8 mouse cellular contexts compared by ENCODE assay signal in the genomic region with DNA sequence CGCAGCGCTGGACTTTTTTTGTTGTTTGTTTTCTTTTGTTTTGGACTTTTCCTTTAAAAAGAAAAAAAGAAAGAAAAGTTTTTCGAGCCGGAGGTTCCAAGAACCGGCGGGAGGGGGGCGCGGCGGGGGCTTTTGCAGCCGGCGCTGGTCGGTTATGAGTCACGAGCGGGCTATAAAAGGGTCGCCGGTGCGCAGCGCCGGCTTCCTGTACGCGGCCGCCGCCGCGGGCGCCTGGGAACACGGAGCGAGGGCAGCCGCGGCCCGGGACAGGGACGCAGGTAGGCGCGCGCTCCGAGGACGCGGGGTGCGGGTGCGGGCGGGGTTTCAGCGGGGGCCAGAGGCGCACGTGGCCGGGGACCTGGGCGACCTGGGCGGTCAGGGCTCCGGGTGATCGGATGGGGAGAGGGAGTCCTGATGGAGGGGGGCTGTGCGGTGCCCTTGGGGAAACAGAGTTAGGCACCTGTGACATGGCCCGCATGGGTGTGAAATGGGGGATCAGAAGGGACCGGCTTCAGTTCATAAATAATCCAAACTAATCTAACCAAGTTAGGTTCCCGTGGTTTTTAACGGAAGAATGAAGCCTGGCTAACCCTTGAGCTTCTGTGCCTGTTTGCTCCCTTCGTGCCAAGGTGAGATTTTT. TPM values are rescaled to one million over a fixed set of nuclear protein-coding genes. Genes with fewer than 3 reads are reported as not detected.
DNase-seq lines count a peak whose midpoint lies in the region; ATAC-seq and TF ChIP-seq lines count a peak whose summit lies in the region.

No protein-coding gene starts in this region.

- H3K4me3 ChIP-seq in C2C12 (ENCODE audit: insufficient read depth, poor library complexity, severe bottlenecking), result peak overlapping the region; percentile 54
- peak overlapping the region; percentile 49 for H3K4me3 ChIP-seq in forebrain, postnatal 0 days (ENCODE audit: low read depth, low read length)
- H3K4me3 ChIP-seq in hindbrain, embryonic 14.5 days (replicated peaks; ENCODE audit: low read length), result peak overlapping the region; percentile 58
- peak overlapping the region; percentile 61 for H3K4me3 ChIP-seq in liver, embryonic 11.5 days (ENCODE audit: low read depth, low read length)
- peak overlapping the region; percentile 49 for H3K4me3 ChIP-seq in myocyte

- H3K4me1 ChIP-seq in forebrain, postnatal 0 days (ENCODE audit: insufficient read depth), result no peaks in the 10 kb centered on the region
- H3K4me1 ChIP-seq in hindbrain, embryonic 14.5 days (replicated peaks; ENCODE audit: control insufficient read depth, insufficient read depth, low read length), result 0 out of 2 replicates have a peak, but pooled peaks cover 8% of the 10 kb centered on the region
- H3K4me1 ChIP-seq in liver, embryonic 11.5 days (replicated peaks; ENCODE audit: control insufficient read depth, insufficient read depth, low read length), result no peaks in the 10 kb centered on the region

- H3K9ac ChIP-seq in forebrain, postnatal 0 days, result peak overlapping the region; percentile 37
- H3K9ac ChIP-seq in hindbrain, embryonic 14.5 days, result peak overlapping the region; percentile 53
- H3K9ac ChIP-seq in liver, embryonic 11.5 days (ENCODE audit: low read depth, low read length), result peak overlapping the region; percentile 48

- H3K79me2 ChIP-seq in C2C12 (ENCODE audit: control insufficient read depth, insufficient read depth), result peaks cover 52% of the 10 kb centered on the region
- peaks cover 39% of the 10 kb centered on the region for H3K79me2 ChIP-seq in myocyte (ENCODE audit: control insufficient read depth, insufficient read depth)

- H3K79me3 ChIP-seq in C2C12 (ENCODE audit: low read depth), result peaks cover 41% of the 10 kb centered on the region

- H3K27me3 ChIP-seq in C2C12 (ENCODE audit: control insufficient read depth, insufficient read depth, insufficient read length), result no peaks in the 10 kb centered on the region
- peaks cover 17% of the 10 kb centered on the region for H3K27me3 ChIP-seq in forebrain, postnatal 0 days (ENCODE audit: insufficient read depth, low read length)
- H3K27me3 ChIP-seq in hindbrain, embryonic 14.5 days (ENCODE audit: control insufficient read depth, insufficient read depth, low read length), result peaks cover 28% of the 10 kb centered on the region
- H3K27me3 ChIP-seq in liver, embryonic 11.5 days (replicated peaks; ENCODE audit: control insufficient read depth, insufficient read depth, low read length), result peaks cover 18% of the 10 kb centered on the region
- no peaks in the 10 kb centered on the region for H3K27me3 ChIP-seq in myocyte (ENCODE audit: control insufficient read depth, insufficient read depth, insufficient read length)

- no peak for TF ChIP-seq CTCF in C2C12 (IDR thresholded peaks at IDR 0.05; ENCODE audit: control insufficient read depth, insufficient read depth, insufficient read length)
- no peak for TF ChIP-seq CTCF in forebrain, postnatal 0 days (IDR thresholded peaks at IDR 0.05; ENCODE audit: low read depth)

- TF ChIP-seq POLR2A in myocyte (IDR thresholded peaks at IDR 0.05; ENCODE audit: insufficient read length, low read depth), result peak; percentile 73

- ATAC-seq in forebrain, postnatal 0 days, result peak; percentile 65
- peak; percentile 80; the same call in 1 of the 2 replicates for ATAC-seq in hindbrain, embryonic 14.5 days (ENCODE audit: low FRiP score)
- ATAC-seq in liver, embryonic 11.5 days (replicated peaks; ENCODE audit: low FRiP score), result peak; percentile 53

- no peaks in the 10 kb centered on the region for H3K36me3 ChIP-seq in C2C12 (ENCODE audit: control insufficient read depth, insufficient read depth)
- no peaks in the 10 kb centered on the region for H3K36me3 ChIP-seq in forebrain, postnatal 0 days (ENCODE audit: insufficient read depth)
- H3K36me3 ChIP-seq in hindbrain, embryonic 14.5 days (replicated peaks; ENCODE audit: control insufficient read depth, insufficient read depth), result no peaks in the 10 kb centered on the region
- H3K36me3 ChIP-seq in liver, embryonic 11.5 days (ENCODE audit: control insufficient read depth, insufficient read depth, low read length), result no peaks in the 10 kb centered on the region
- H3K36me3 ChIP-seq in myocyte (ENCODE audit: control insufficient read depth, insufficient read depth), result no peaks in the 10 kb centered on the region

- H3ac ChIP-seq in C2C12 (ENCODE audit: control insufficient read depth, insufficient read length, low read depth), result peak overlapping the region; percentile 84
- peak overlapping the region; percentile 51 for H3ac ChIP-seq in myocyte (ENCODE audit: control insufficient read depth, insufficient read length)

- no peaks in the 10 kb centered on the region for H3K9me3 ChIP-seq in forebrain, postnatal 0 days (ENCODE audit: low read length)
- no peaks in the 10 kb centered on the region for H3K9me3 ChIP-seq in hindbrain, embryonic 14.5 days (ENCODE audit: control insufficient read depth, low read length)
- no peaks in the 10 kb centered on the region for H3K9me3 ChIP-seq in liver, embryonic 11.5 days (ENCODE audit: control insufficient read depth, low read length)

- 1% methylated on average over 54 of the region's 55 CpGs for WGBS in forebrain, postnatal 0 days
- under 1% methylated on average over 55 of the region's 55 CpGs for WGBS in hindbrain, embryonic 14.5 days
- under 1% methylated on average over 54 of the region's 55 CpGs for WGBS in liver, embryonic 11.5 days

- peak; percentile 69 for DNase-seq in adrenal gland, adult 2 months
- peak; percentile 6 for DNase-seq in forebrain, postnatal 0 days
- no peak for DNase-seq in hindbrain, embryonic 14.5 days (ENCODE audit: low spot score)
- DNase-seq in liver, embryonic 11.5 days (ENCODE audit: low spot score), result peak; percentile 54
- DNase-seq in testis, postnatal 10 days (ENCODE audit: low spot score), result peak; percentile 64
- DNase-seq in adipocyte (ENCODE audit: low spot score), result no peak

- H3K4me2 ChIP-seq in forebrain, postnatal 0 days (ENCODE audit: low read depth), result peak overlapping the region; percentile 99
- peak overlapping the region; percentile 100 for H3K4me2 ChIP-seq in hindbrain, embryonic 14.5 days (replicated peaks)
- peak overlapping the region; percentile 94 for H3K4me2 ChIP-seq in liver, embryonic 11.5 days
- peak overlapping the region; percentile 93 for H3K4me2 ChIP-seq in myocyte (ENCODE audit: low read depth)

- H3K27ac ChIP-seq in forebrain, postnatal 0 days (ENCODE audit: low read depth, low read length), result no peak overlapping the region
- no peak overlapping the region for H3K27ac ChIP-seq in hindbrain, embryonic 14.5 days
- H3K27ac ChIP-seq in liver, embryonic 11.5 days (ENCODE audit: low read depth, low read length), result no peak overlapping the region

TF ChIP-seq in C2C12, 6 proteins besides CTCF, POLR2A, EP300 and RAD21:
- TF ChIP-seq FOSL1 (IDR thresholded peaks at IDR 0.05; ENCODE audit: insufficient read depth, low read length, poor library complexity, severe bottlenecking) (no peak), USF1 (IDR thresholded peaks at IDR 0.05; ENCODE audit: low read depth) (no peak), MYOG (IDR thresholded peaks at IDR 0.05; ENCODE audit: control insufficient read depth, extremely low read depth, insufficient read length) (no peak), MYOD1 (IDR thresholded peaks at IDR 0.05; ENCODE audit: control insufficient read depth, insufficient read length, low read depth) (no peak), MAX (IDR thresholded peaks at IDR 0.05) (no peak), CEBPB (IDR thresholded peaks at IDR 0.05; ENCODE audit: low read depth) (no peak)

TF ChIP-seq in myocyte, 11 proteins besides CTCF, POLR2A, EP300 and RAD21:
- TF ChIP-seq TCF12 (IDR thresholded peaks at IDR 0.05; ENCODE audit: insufficient read depth, poor library complexity, severe bottlenecking) (no peak), POLR2AphosphoS2 (IDR thresholded peaks at IDR 0.05; ENCODE audit: insufficient read length, low read depth) (peak; percentile 19)

RNA-seq across cellular contexts. Expression of a gene that starts 32.3 kb away (rescaled TPM):
- polyA plus RNA-seq in C2C12 (2012; fragmentation: generic; extraction: Trizol) (44.7 TPM), myocyte (2012; fragmentation: generic; extraction: Trizol) (36.6 TPM)
- total RNA-seq in adrenal gland, adult 2 months (2021), result 10 to 100 TPM; 44.0 to 48.8 TPM
- 9.9 and 16.9 TPM in 2 replicates for polyA plus RNA-seq in adrenal gland, adult 2 months (2012; rRNA removed)
- total RNA-seq in forebrain, postnatal 0 days (2014; rRNA removed), result 37.8 and 74.6 TPM in 2 replicates
- 34.5 and 35.4 TPM in 2 replicates for polyA plus RNA-seq in forebrain, postnatal 0 days (2015; fragmentation: Nextera tagmentation; extraction: Ambion mirVana)
- 38.0 and 38.1 TPM in 2 replicates for polyA plus RNA-seq in hindbrain, embryonic 14.5 days (2014; fragmentation: Nextera tagmentation; extraction: Ambion mirVana)
- polyA plus RNA-seq in liver, embryonic 11.5 days (2014; fragmentation: Nextera tagmentation; extraction: Ambion mirVana), result 49.3 and 50.3 TPM in 2 replicates

Comparison
In these comparisons a context has a peak if more than half of its experiments do, and no peak if none do; other contexts are left out.
1. DNase-seq: peak in adrenal gland, adult 2 months (single experiment), forebrain, postnatal 0 days (single experiment), liver, embryonic 11.5 days (single experiment) and testis, postnatal 10 days (single experiment); none in hindbrain, embryonic 14.5 days (single experiment) and adipocyte (single experiment).
2. Peak in every context shown above with its lines, with median percentiles within 50 percentile points of each other: H3K4me3 ChIP-seq, ATAC-seq, H3K4me2 ChIP-seq and H3K9ac ChIP-seq.